Mouse (Mus musculus): Measurements from ENCODE around the gene Dpp6. TPM values are rescaled to one million over a fixed set of nuclear protein-coding genes. Genes with fewer than 3 reads are reported as not detected.
A peak's percentile ranks its signal among the peaks of the same experiment; 100 is the strongest.

The Dpp6 gene
- polyA plus RNA-seq, 1 experiment from 2014 or later, result 0.17 TPM

DNA sequence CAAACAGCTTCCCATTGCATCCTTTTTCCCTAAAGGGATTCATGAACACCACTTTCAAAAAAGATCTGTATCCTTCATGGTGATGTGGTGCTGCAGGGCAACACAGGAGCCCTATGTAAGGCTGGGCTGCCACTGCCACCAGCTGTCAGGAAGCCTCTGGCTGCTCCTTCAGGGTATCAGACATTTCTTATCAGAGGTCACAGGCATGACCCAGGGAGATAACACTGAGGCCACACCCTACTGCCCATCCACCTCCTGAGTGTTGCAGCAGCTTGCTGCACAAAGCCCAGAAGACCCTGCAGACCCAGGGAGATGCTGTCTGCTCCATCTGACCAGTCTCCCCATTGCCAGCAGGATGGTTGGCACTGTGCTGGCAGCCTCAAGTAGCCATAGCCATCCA is 841.6 kb downstream of the Dpp6 start:
- Histone ChIP-seq H3K27ac (ENCODE audit: low read length) (no peak overlapping the region), H3K4me2 (ENCODE audit: low read depth, low read length) (no peak overlapping the region; the same call in 1 of the 2 replicates), H3K4me3 (ENCODE audit: low read depth, low read length) (no peak overlapping the region), H3K9ac (ENCODE audit: low read depth, low read length) (no peak overlapping the region), H3K36me3 (ENCODE audit: control insufficient read depth, insufficient read depth) (no peaks in the 10 kb centered on the region), H3K9me3 (replicated peaks; ENCODE audit: control insufficient read depth, low read length) (no peaks in the 10 kb centered on the region), H3K27me3 (ENCODE audit: control insufficient read depth, insufficient read depth, low read depth, low read length) (no peaks in the 10 kb centered on the region), H3K4me1 (ENCODE audit: control insufficient read depth, low read depth, low read length) (peaks cover 19% of the 10 kb centered on the region)
- peak; percentile 77 for ATAC-seq (ENCODE audit: low read depth)

DNA sequence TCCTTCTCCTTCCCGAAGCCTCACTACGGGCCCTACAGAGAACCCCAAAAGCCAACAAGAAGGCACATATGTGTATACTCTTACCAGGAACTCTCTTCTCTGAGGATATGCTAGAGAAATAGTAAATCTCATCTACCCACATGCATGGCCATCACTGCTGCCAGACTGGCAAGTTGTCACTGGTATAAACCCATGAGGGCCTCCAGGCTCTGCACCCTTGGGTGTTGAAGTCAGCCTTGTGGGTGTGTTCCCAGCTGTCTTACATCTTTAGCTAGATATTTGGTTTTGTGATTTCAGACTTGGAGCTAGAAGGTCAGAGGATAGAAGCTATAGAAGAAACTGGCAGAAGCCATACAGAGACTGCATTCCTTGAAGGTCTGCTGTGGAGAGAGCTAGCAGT is 842.0 kb downstream of the Dpp6 start:
- 0 out of 2 replicates have a peak, but pooled peaks have one; percentile 31 for ATAC-seq (ENCODE audit: low read depth)
- H3K27me3 ChIP-seq (ENCODE audit: control insufficient read depth, insufficient read depth, low read depth, low read length), result no peaks in the 10 kb centered on the region
- H3K9me3 ChIP-seq (replicated peaks; ENCODE audit: control insufficient read depth, low read length), result no peaks in the 10 kb centered on the region
- H3K27ac ChIP-seq (ENCODE audit: low read length), result no peak overlapping the region
- no peak overlapping the region for H3K4me3 ChIP-seq (ENCODE audit: low read depth, low read length)
- H3K9ac ChIP-seq (ENCODE audit: low read depth, low read length), result no peak overlapping the region
- H3K36me3 ChIP-seq (ENCODE audit: control insufficient read depth, insufficient read depth), result no peaks in the 10 kb centered on the region
- 74% methylated on average over 2 of the region's 2 CpGs for WGBS (ENCODE audit: insufficient replicate concordance)
- H3K4me1 ChIP-seq (ENCODE audit: control insufficient read depth, low read depth, low read length), result peaks cover 19% of the 10 kb centered on the region
- no peak overlapping the region for H3K4me2 ChIP-seq (ENCODE audit: low read depth, low read length)

DNA sequence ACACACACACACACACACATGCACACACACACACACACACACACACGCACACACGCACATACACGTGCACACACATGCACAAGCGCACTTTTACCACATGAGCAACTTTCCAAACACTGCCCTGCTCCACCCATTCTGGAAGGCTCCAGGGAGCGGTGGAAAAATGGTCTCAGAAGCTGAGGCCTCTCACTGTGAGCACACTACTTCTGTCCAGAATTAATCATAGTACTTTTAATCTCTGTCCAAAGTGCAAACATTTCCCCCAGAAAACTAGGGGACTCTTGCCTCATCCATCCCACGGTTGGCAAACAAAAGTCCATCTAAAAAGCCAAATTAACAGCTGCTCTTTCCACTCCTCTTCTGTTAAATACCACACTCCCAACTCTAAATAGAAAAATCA is 842.8 kb downstream of the Dpp6 start:
- Histone ChIP-seq H3K9me3 (replicated peaks; ENCODE audit: control insufficient read depth, low read length) (no peaks in the 10 kb centered on the region), H3K36me3 (ENCODE audit: control insufficient read depth, insufficient read depth) (no peaks in the 10 kb centered on the region), H3K4me1 (ENCODE audit: control insufficient read depth, low read depth, low read length) (peaks cover 19% of the 10 kb centered on the region), H3K4me3 (ENCODE audit: low read depth, low read length) (no peak overlapping the region), H3K27ac (ENCODE audit: low read length) (no peak overlapping the region), H3K27me3 (ENCODE audit: control insufficient read depth, insufficient read depth, low read depth, low read length) (no peaks in the 10 kb centered on the region), H3K4me2 (ENCODE audit: low read depth, low read length) (no peak overlapping the region), H3K9ac (ENCODE audit: low read depth, low read length) (no peak overlapping the region)
- ATAC-seq (ENCODE audit: low read depth), result no peak
- WGBS (ENCODE audit: insufficient replicate concordance), result 67% methylated on average over 6 of the region's 6 CpGs

- H3K4me3 ChIP-seq (ENCODE audit: low read depth, low read length), result no peak overlapping the region
- peak; percentile 82 for ATAC-seq (ENCODE audit: low read depth)
- no peaks in the 10 kb centered on the region for H3K9me3 ChIP-seq (replicated peaks; ENCODE audit: control insufficient read depth, low read length)
- 66% methylated on average over 4 of the region's 4 CpGs for WGBS (ENCODE audit: insufficient replicate concordance)
- no peak overlapping the region for H3K27ac ChIP-seq (ENCODE audit: low read length)
- H3K4me2 ChIP-seq (ENCODE audit: low read depth, low read length), result no peak overlapping the region
- no peaks in the 10 kb centered on the region for H3K27me3 ChIP-seq (ENCODE audit: control insufficient read depth, insufficient read depth, low read depth, low read length)
- no peak overlapping the region for H3K9ac ChIP-seq (ENCODE audit: low read depth, low read length)
- no peaks in the 10 kb centered on the region for H3K36me3 ChIP-seq (ENCODE audit: control insufficient read depth, insufficient read depth)
- peaks cover 3% of the 10 kb centered on the region for H3K4me1 ChIP-seq (ENCODE audit: control insufficient read depth, low read depth, low read length)
Observed at GRCm38 (mm10) chr5:27664111-27664510, 847.1 kb downstream of the Dpp6 start.

DNA sequence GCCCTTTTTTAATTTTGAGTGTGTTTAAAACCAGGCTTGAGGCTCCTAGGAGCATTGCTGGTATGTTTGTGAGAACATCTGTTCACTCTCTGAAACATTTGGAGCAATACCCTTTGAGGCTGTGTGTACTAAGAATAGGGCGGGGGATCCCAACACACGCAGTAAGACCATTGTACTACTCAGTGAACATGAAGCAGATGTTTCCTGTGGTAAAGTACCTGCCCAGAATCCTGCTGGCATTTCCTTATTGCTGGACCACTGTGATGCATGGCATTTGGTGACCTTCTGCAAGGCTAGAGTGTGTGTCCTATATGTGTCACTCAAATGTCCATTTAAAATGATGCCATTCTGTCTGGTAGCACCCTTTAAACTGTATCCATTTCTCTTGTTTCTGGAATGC is 854.5 kb downstream of the Dpp6 start:
- 24% methylated on average over 2 of the region's 2 CpGs for WGBS (ENCODE audit: insufficient replicate concordance)
- Histone ChIP-seq H3K27me3 (ENCODE audit: control insufficient read depth, insufficient read depth, low read depth, low read length) (no peaks in the 10 kb centered on the region), H3K9ac (ENCODE audit: low read depth, low read length) (no peak overlapping the region), H3K4me2 (ENCODE audit: low read depth, low read length) (no peak overlapping the region), H3K36me3 (ENCODE audit: control insufficient read depth, insufficient read depth) (no peaks in the 10 kb centered on the region), H3K9me3 (replicated peaks; ENCODE audit: control insufficient read depth, low read length) (no peaks in the 10 kb centered on the region), H3K4me3 (ENCODE audit: low read depth, low read length) (no peak overlapping the region), H3K27ac (ENCODE audit: low read length) (no peak overlapping the region), H3K4me1 (ENCODE audit: control insufficient read depth, low read depth, low read length) (no peaks in the 10 kb centered on the region)
- no peak for ATAC-seq (ENCODE audit: low read depth)

DNA sequence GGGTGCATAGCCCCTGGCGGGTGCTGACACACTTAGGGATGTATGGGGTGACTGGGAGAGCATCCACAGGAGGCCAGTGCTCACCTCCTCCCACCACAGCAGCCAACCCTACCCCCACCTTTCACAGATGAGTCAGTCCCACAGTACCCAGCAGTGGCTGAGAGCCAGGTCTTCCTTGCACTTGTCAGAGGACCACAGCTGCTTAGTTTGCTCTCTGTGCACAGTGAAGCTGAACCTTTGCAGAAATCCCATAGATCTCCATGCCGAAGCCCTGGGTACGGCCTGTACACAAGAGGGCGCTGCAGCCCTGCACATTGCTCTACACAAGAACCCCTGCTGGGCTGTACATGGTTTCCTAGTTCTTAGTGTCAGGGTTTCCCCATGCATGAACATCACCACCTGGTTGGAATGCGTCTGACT is 860.3 kb downstream of the Dpp6 start:
- ATAC-seq (ENCODE audit: low read depth), result no peak

DNA sequence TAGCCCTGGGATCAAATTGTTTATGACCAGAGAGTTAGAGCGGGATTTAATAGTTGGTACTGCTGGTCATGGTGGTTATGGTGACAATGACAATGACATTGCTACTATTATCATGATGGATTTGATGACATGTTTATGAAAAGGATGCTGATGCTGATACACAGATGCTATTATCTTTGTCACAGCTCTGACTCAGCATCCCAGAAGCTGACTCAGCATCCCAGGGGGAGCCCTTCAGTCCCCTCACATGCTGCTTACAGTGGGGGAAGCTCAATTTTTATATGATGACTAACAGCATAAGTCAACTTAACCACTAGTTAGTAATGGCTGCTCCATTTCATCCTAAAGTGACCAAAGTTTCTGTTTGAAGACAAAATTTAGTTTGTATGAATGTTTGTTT is 862.1 kb downstream of the Dpp6 start:
- ATAC-seq (ENCODE audit: low read depth), result no peak

More for the DNA sequence above, 860.3 kb downstream of the Dpp6 start:
- H3K9me3 ChIP-seq (replicated peaks; ENCODE audit: control insufficient read depth, low read length), result no peaks in the 10 kb centered on the region
- no peak overlapping the region for H3K4me3 ChIP-seq (ENCODE audit: low read depth, low read length)
- no peaks in the 10 kb centered on the region for H3K36me3 ChIP-seq (ENCODE audit: control insufficient read depth, insufficient read depth)
- no peak overlapping the region for H3K4me2 ChIP-seq (ENCODE audit: low read depth, low read length)
- H3K9ac ChIP-seq (ENCODE audit: low read depth, low read length), result no peak overlapping the region
- WGBS (ENCODE audit: insufficient replicate concordance), result 43% methylated on average over 5 of the region's 5 CpGs
- H3K27me3 ChIP-seq (ENCODE audit: control insufficient read depth, insufficient read depth, low read depth, low read length), result no peaks in the 10 kb centered on the region
- H3K4me1 ChIP-seq (ENCODE audit: control insufficient read depth, low read depth, low read length), result no peaks in the 10 kb centered on the region
- H3K27ac ChIP-seq (ENCODE audit: low read length), result no peak overlapping the region

DNA sequence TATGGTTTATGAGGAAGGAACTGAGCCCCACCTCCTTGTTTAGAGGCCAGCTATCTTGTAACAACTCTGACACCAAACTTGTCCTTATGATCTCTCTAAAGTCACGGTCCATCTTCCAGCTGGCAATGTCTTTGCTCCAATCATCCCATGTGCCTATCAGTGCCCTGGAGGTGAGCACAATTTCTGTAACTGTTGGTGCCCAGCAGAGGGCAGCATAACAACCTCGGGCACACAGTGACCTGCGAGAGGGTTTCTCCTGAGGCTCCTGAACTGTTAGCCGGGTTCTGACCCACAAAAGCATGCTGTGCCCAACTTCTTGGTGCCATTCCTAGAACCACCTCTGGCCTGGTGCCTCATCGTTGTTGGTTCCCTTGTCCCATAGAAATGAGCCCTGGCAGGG is 863.5 kb downstream of the Dpp6 start:
- H3K27me3 ChIP-seq (ENCODE audit: control insufficient read depth, insufficient read depth, low read depth, low read length), result no peaks in the 10 kb centered on the region
- H3K9me3 ChIP-seq (replicated peaks; ENCODE audit: control insufficient read depth, low read length), result no peaks in the 10 kb centered on the region
- no peaks in the 10 kb centered on the region for H3K36me3 ChIP-seq (ENCODE audit: control insufficient read depth, insufficient read depth)
- ATAC-seq (ENCODE audit: low read depth), result peak; percentile 39; the same call in 1 of the 2 replicates
- no peaks in the 10 kb centered on the region for H3K4me1 ChIP-seq (ENCODE audit: control insufficient read depth, low read depth, low read length)
- no peak overlapping the region for H3K4me3 ChIP-seq (ENCODE audit: low read depth, low read length)
- 27% methylated on average over 5 of the region's 5 CpGs for WGBS (ENCODE audit: insufficient replicate concordance)
- H3K9ac ChIP-seq (ENCODE audit: low read depth, low read length), result no peak overlapping the region
- no peak overlapping the region for H3K27ac ChIP-seq (ENCODE audit: low read length)
- H3K4me2 ChIP-seq (ENCODE audit: low read depth, low read length), result no peak overlapping the region

More for the DNA sequence above, 862.1 kb downstream of the Dpp6 start:
- 49% methylated on average over 1 of the region's 1 CpGs for WGBS (ENCODE audit: insufficient replicate concordance)
- no peaks in the 10 kb centered on the region for H3K4me1 ChIP-seq (ENCODE audit: control insufficient read depth, low read depth, low read length)
- H3K36me3 ChIP-seq (ENCODE audit: control insufficient read depth, insufficient read depth), result no peaks in the 10 kb centered on the region
- H3K9ac ChIP-seq (ENCODE audit: low read depth, low read length), result no peak overlapping the region
- H3K27ac ChIP-seq (ENCODE audit: low read length), result no peak overlapping the region
- no peaks in the 10 kb centered on the region for H3K27me3 ChIP-seq (ENCODE audit: control insufficient read depth, insufficient read depth, low read depth, low read length)
- no peak overlapping the region for H3K4me3 ChIP-seq (ENCODE audit: low read depth, low read length)
- no peaks in the 10 kb centered on the region for H3K9me3 ChIP-seq (replicated peaks; ENCODE audit: control insufficient read depth, low read length)
- H3K4me2 ChIP-seq (ENCODE audit: low read depth, low read length), result no peak overlapping the region

GRCm38 (mm10) chr5:27685162-27685561 is 868.2 kb downstream of the Dpp6 start:
- H3K36me3 ChIP-seq (ENCODE audit: control insufficient read depth, insufficient read depth), result no peaks in the 10 kb centered on the region
- ATAC-seq (ENCODE audit: low read depth), result no peak
- H3K27me3 ChIP-seq (ENCODE audit: control insufficient read depth, insufficient read depth, low read depth, low read length), result no peaks in the 10 kb centered on the region
- no peak overlapping the region for H3K9ac ChIP-seq (ENCODE audit: low read depth, low read length)
- no peak overlapping the region for H3K4me2 ChIP-seq (ENCODE audit: low read depth, low read length)
- no peak overlapping the region for H3K27ac ChIP-seq (ENCODE audit: low read length)
- no peaks in the 10 kb centered on the region for H3K9me3 ChIP-seq (replicated peaks; ENCODE audit: control insufficient read depth, low read length)
- 48% methylated on average over 11 of the region's 11 CpGs for WGBS (ENCODE audit: insufficient replicate concordance)
- no peaks in the 10 kb centered on the region for H3K4me1 ChIP-seq (ENCODE audit: control insufficient read depth, low read depth, low read length)
- no peak overlapping the region for H3K4me3 ChIP-seq (ENCODE audit: low read depth, low read length)

Measured in liver, embryonic 16.5 days (tissue).